Mouse (Mus musculus) adrenal gland, adult (tissue): Measurements from ENCODE around the gene Prl3d3.
"Not testable (repeated sequence)": the region's sequence is repeated elsewhere in the genome, so short reads cannot be mapped to it uniquely, and the experiment has no call there.

ENCODE experiments used
- DNase-seq, 2 experiments: peaks; one replicate each; pipeline ENCODE4 v3.0.0; 2022 to 2023; ENCODE audit warnings: low spot score in 1 of 2; ENCODE audit not compliant: inconsistent age in 2 of 2

The Prl3d3 gene

DNA sequence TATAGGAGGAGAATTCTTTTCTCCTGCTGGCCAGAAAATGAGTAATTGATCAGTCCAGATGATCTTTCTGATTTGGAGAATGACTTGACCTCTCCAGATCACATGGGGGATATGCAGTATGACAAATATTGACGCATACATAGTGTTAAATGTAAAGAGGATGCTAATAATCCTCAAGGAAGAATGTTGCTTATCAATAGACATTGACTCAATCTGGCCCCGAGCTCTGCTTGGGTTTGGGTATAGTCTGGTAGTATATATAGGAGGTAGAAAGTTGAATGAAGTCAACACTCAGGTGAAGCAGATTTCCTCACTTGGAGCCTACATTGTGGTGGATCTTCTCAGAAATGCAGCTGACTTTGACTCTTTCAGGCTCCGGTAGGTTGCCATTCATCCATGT is at the start of gene Prl3d3:
Gene Prl3d3 (plus strand): TSS at position 301 of the 400 bp plus-strand sequence.
- not testable (repeated sequence) for DNase-seq

DNA sequence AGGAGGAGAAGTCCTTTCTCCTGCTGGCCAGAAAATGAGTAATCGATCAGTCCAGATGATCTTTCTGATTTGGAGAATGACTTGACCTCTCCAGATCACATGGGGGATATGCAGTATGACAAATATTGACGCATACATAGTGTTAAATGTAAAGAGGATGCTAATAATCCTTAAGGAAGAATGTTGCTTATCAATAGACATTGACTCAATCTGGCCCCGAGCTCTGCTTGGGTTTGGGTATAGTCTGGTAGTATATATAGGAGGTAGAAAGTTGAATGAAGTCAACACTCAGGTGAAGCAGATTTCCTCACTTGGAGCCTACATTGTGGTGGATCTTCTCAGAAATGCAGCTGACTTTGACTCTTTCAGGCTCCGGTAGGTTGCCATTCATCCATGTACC is 35.2 kb upstream of the Prl3d3 start, which contains the start of gene Prl3d2:
Gene Prl3d2 (plus strand): TSS at position 301 of the 400 bp plus-strand sequence.
- DNase-seq = not testable (repeated sequence)

DNA sequence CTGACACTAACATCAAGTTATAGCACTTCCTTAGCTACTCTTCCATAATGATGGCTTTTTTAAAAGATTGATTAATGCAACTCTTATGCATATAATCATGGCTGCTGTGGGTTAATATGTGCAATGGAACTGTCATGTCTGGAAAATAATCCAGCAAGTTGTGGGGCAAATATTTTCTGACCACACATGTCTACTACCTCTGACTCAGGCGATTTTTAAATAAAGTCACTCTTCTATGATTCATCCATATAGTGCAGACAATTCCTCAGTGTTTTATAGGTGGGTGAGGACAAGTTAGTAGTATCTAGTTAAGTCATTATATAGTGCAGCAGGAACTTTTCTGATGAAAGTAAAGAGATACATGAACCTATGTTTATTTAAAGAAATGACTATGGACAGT is 8.3 kb upstream of the Prl3d3 start:
- no peak for DNase-seq

DNA sequence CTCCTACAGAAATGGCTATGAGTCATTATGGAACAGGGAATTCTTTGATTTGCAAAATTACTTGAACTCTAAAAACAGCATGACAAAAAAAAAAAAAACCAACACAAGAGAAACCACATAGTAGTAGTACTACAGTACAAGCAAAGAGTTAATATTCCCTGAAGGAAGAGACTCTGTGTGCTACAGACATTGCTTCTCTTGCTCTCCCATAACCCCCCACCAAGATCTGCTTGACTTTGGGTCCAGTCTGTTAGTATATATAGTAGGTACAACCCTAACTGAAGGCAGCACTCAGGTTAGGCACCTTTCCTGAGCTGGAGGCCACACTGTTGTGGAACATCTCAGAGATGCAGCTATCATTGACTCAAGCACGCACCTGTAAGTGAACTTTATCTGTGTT is 39.8 kb downstream of the Prl3d3 start, which contains the start of gene Prl3c1:
Gene Prl3c1 (plus strand): TSS at position 301 of the 400 bp plus-strand sequence.
- no peak for DNase-seq
